Mouse (Mus musculus) C2C12 (cell line): ENCODE measurements around the gene Trio.

ENCODE experiments used
- CEBPB ChIP-seq: IDR thresholded peaks from one replicate; pipeline ENCODE4 v1.6.1; 2011; ENCODE audit warnings: low read depth, mild to moderate bottlenecking, control low read depth, moderate library complexity
- CTCF ChIP-seq: IDR thresholded peaks from one replicate; pipeline ENCODE4 v1.5.1; 2011; ENCODE audit not compliant: control insufficient read depth, insufficient read depth, insufficient read length
- FOSL1 ChIP-seq: IDR thresholded peaks from one replicate; pipeline ENCODE4 v1.8.0; 2011; ENCODE audit warnings: mild to moderate bottlenecking, low read length; ENCODE audit not compliant: poor library complexity, insufficient read depth, severe bottlenecking
- MAX ChIP-seq: IDR thresholded peaks from one replicate; pipeline ENCODE4 v1.6.1; 2011; ENCODE audit warnings: mild to moderate bottlenecking, control low read depth
- MYOD1 ChIP-seq: IDR thresholded peaks from one replicate; pipeline ENCODE4 v1.6.1; 2011; ENCODE audit warnings: low read depth; ENCODE audit not compliant: control insufficient read depth, insufficient read length
- MYOG ChIP-seq: IDR thresholded peaks from one replicate; pipeline ENCODE4 v1.6.1; 2011; ENCODE audit not compliant: control insufficient read depth, insufficient read length; ENCODE audit errors: extremely low read depth
- USF1 ChIP-seq: IDR thresholded peaks from one replicate; pipeline ENCODE4 v1.6.1; 2011; ENCODE audit warnings: low read depth, mild to moderate bottlenecking, control low read depth, moderate library complexity

DNA sequence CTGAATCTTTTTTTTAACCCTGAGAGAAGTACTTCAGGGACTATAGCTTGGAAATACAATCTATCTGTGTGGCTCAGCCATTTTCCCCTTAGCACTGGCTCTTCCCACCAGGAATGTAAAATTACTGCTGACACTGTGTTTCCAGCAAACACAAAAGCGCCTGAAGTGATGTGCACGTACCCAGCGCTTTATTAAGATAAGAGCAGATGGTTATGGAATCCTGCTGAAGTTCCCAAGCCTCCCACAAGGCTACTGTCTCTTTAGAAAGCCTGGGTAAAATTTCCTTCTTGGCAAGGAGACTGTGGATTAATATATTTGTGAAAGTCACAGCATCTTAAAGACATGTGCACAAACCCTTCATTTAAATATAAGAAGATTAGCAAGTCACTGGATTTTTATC lies 141.8 kb downstream of the Trio start:
- TF ChIP-seq CEBPB: no peak
- no peak for TF ChIP-seq CTCF
- TF ChIP-seq MAX: no peak
- no peak for TF ChIP-seq USF1
- no peak for TF ChIP-seq MYOG
- no peak for TF ChIP-seq MYOD1
- no peak for TF ChIP-seq FOSL1
